Mouse (Mus musculus) neural tube, embryonic 14.5 days (tissue): ENCODE measurements around the gene Map3k11. TPM values are rescaled to one million over a fixed set of nuclear protein-coding genes. Genes with fewer than 3 reads are reported as not detected.

Experiments
- ATAC-seq: fragments of 200-750 bp; cut with Nextera tagmentation; 2 replicates; pipeline ENCODE4 v1.8.0; 2017; ENCODE audit warnings: low read depth, mild to moderate bottlenecking, moderate TSS enrichment, moderate library complexity
- H3K27ac ChIP-seq: fragments of 300-500 bp; sonication (generic); 2 replicates; pipeline ENCODE4 v1.5.1; 2014; ENCODE audit warnings: low read depth, mild to moderate bottlenecking, control low read depth, low read length, moderate library complexity, mixed read lengths
- H3K27me3 ChIP-seq: fragments of 300-500 bp; sonication (generic); 2 replicates; pipeline ENCODE4 v1.6.1; 2014; ENCODE audit warnings: low read length; ENCODE audit not compliant: control insufficient read depth, insufficient read depth
- H3K36me3 ChIP-seq: fragments of 300-500 bp; sonication (generic); 2 replicates; pipeline ENCODE4 v1.6.1; 2014; ENCODE audit warnings: low read length, mixed read lengths; ENCODE audit not compliant: control insufficient read depth, insufficient read depth
- H3K4me1 ChIP-seq: fragments of 300-500 bp; sonication (generic); 2 replicates; pipeline ENCODE4 v1.6.1; 2014; ENCODE audit warnings: low read length; ENCODE audit not compliant: control insufficient read depth, insufficient read depth
- H3K4me2 ChIP-seq: fragments of 300-500 bp; sonication (generic); 2 replicates; pipeline ENCODE4 v1.6.1; 2014; ENCODE audit warnings: mild to moderate bottlenecking, low read depth, low read length, control low read depth
- H3K4me3 ChIP-seq: fragments of 300-500 bp; sonication (generic); 2 replicates; pipeline ENCODE4 v1.5.1; 2014; ENCODE audit warnings: low read depth, low read length, control low read depth, mixed read lengths
- H3K9ac ChIP-seq: fragments of 300-500 bp; sonication (generic); replicated peaks from 2 replicates; pipeline ENCODE4 v1.6.1; 2014; ENCODE audit warnings: low read depth, mild to moderate bottlenecking, control low read depth, low read length, mixed read lengths
- H3K9me3 ChIP-seq: fragments of 300-500 bp; sonication (generic); 2 replicates; pipeline ENCODE4 v1.6.1; 2016; ENCODE audit warnings: low read length; ENCODE audit not compliant: control insufficient read depth
- WGBS: fragments of 180-500 bp; shearing (Covaris S2); extraction: QIAGEN DNeasy Blood & Tissue Kit; methylation state at CpG from one replicate; pipeline ENCODE4 v1.1.7; 2014; 5-methylcytosine and 5-hydroxymethylcytosine counted together
- polyA plus RNA-seq: library from polyadenylated mRNA; unstranded; fragments of >200 nt; fragmentation: Nextera tagmentation; extraction: Ambion mirVana; gene quantifications from 2 replicates; pipeline ENCODE4 v1.2.1, GENCODE M21; 2014

The Map3k11 gene
- polyA plus RNA-seq, 1 experiment from 2014 or later, result 6.8 TPM

DNA sequence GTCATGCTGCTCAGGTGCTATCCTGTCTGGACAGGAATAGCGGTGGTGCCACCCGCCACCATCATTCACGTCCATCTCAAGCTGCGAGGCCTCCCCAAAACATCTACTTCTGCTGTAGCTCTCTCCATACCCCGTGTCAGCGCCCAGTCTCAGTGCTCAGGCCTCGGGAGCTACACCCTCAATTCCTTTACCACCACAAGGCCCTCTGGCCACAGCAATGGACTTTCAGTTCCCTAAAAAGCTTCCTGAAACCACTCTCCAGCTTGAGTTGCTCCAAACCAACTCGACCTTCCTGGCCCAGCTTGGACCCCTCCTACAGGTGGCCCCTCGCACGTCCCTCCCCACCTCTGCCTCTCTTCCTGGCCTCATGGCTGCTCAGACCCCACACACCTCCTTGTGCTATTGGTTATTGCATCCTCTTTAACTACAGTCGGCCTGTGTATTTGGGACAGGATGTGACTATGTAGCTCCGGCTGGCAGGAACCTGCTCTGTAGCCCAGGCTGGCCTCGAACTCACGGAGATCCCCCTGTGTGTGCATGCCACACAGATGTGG is 23.4 kb downstream of the Map3k11 start:
- H3K4me3 ChIP-seq, result no peak overlapping the region
- no peak overlapping the region for H3K27ac ChIP-seq
- no peaks in the 10 kb centered on the region for H3K9me3 ChIP-seq
- peaks cover 35% of the 10 kb centered on the region for H3K36me3 ChIP-seq
- WGBS, result 93% methylated on average over 14 of the region's 14 CpGs
- no peaks in the 10 kb centered on the region for H3K4me1 ChIP-seq
- no peak for ATAC-seq
- no peak overlapping the region for H3K4me2 ChIP-seq
- no peak overlapping the region for H3K9ac ChIP-seq
- no peaks in the 10 kb centered on the region for H3K27me3 ChIP-seq

DNA sequence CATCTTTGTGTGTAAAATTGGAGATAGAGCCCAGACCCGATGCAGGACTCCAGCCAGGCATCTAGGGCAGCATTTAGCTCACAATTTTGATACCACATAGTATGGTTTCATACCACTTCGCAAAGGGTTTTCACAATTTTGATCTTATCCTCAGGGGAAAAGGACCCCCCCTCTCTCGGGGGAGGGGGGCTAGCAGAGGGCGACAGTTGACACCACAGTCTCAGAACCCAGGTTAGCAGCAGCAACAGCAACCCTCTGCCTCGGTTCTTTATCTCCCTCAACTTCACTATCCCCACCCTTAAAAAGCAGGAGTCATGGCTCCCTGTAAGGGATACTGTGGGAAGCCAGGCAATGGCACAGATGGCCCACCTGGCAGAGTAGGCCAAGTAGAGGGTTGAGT is 24.7 kb downstream of the Map3k11 start:
- Histone ChIP-seq H3K36me3 (peaks cover 29% of the 10 kb centered on the region), H3K4me1 (no peaks in the 10 kb centered on the region), H3K27ac (no peak overlapping the region), H3K4me2 (no peak overlapping the region), H3K9ac (no peak overlapping the region), H3K4me3 (no peak overlapping the region), H3K9me3 (no peaks in the 10 kb centered on the region), H3K27me3 (no peaks in the 10 kb centered on the region)
- ATAC-seq, result no peak
- 87% methylated on average over 5 of the region's 5 CpGs for WGBS

DNA sequence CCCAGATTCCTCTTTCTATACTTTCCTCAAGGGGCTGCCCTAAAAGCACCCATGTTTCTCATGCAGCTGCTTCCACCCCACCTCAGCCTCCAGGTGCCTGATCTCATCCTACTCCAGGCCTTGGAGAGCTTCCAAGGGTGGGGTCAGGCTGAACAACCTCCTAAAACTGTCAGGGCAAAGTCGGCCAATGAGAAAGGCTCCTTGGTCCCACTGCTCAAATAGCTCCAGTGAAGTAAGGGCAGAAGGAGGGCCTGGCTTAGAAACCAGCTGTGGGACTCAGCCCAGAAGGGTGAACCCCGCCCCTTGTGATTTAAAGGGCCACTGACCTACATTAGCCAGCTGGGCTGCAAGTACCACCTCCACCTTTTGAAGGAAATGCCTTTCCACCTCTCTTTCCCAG is 25.2 kb downstream of the Map3k11 start:
- Histone ChIP-seq H3K9ac (no peak overlapping the region), H3K36me3 (peaks cover 25% of the 10 kb centered on the region), H3K4me1 (no peaks in the 10 kb centered on the region), H3K4me3 (no peak overlapping the region), H3K27ac (no peak overlapping the region), H3K9me3 (no peaks in the 10 kb centered on the region), H3K27me3 (no peaks in the 10 kb centered on the region), H3K4me2 (no peak overlapping the region)
- WGBS, result 18% methylated on average over 2 of the region's 2 CpGs
- ATAC-seq, result no peak

DNA sequence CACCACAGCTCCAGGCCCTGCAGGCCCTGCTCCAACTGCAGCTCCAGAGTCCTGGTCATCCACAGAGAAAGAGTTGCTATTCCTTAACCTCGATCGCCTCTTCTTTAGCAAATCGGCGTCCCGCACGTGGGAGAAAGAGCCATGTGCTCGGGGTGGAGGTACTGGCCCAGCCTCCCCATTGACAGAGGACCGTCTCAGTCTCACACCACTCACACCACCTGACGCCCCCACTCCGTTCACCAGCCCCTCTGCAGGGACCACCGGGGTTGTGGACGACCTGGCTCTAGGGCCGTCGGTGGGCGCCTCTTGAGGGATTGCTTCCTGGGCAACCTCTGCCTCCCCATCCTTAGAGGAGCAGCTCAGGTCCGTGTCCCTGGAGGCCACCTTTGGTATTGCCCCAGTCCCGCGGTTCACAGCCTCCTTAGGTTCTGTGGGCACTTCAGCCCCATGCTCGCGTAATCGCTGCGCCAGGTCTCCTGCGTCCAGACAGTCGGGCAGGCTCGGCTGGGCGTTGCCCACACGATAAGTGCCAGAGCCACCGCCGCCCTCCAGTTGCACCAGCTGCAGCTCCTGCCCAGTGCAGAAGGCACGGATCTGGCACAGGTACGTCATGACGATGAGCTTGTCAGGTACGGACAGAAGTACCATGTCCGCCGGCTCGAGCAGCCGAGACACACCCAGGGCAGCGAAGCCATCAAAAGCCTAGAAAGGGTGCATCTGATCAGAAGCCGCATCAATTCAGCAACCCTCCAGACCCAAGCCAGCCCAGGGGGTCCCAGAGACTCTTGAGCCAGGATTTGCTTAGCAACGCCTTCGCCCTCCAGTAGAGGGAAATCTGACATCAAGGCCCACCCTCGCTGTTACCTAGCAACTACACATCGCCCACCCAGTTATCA is 27.5 kb downstream of the Map3k11 start:
- H3K36me3 ChIP-seq, result peaks cover 30% of the 10 kb centered on the region
- H3K4me2 ChIP-seq, result peak overlapping the region; percentile 18; the same call in 1 of the 2 replicates
- H3K4me1 ChIP-seq, result no peaks in the 10 kb centered on the region
- H3K27me3 ChIP-seq, result no peaks in the 10 kb centered on the region
- no peak overlapping the region for H3K27ac ChIP-seq
- 20% methylated on average over 43 of the region's 43 CpGs for WGBS
- H3K9me3 ChIP-seq, result no peaks in the 10 kb centered on the region
- H3K9ac ChIP-seq, result peak overlapping the region; percentile 46
- H3K4me3 ChIP-seq, result no peak overlapping the region
- ATAC-seq, result peak; percentile 79

DNA sequence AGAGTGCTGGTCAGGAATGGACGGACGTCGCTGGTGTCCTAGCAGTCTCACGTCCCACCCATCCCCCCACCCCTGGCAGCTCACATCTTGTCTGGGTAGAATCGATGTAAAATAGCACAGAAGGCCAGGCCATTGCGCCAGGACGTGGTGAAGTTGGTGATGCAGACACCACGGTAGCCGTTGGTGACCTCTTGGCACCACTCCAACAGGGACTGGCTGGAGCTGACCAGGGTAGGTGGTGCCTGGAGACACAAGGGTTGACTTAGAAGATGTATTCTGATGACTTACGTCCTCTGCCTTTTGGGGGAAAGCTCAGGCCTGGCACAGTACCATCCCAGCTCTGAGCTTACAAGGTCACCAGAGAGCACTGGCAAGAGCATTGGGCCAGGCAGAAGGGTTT is 28.4 kb downstream of the Map3k11 start:
- H3K36me3 ChIP-seq, result peaks cover 38% of the 10 kb centered on the region
- no peak for ATAC-seq
- H3K9ac ChIP-seq, result no peak overlapping the region
- H3K27ac ChIP-seq, result no peak overlapping the region
- H3K4me1 ChIP-seq, result no peaks in the 10 kb centered on the region
- no peak overlapping the region for H3K4me2 ChIP-seq
- H3K9me3 ChIP-seq, result no peaks in the 10 kb centered on the region
- H3K4me3 ChIP-seq, result no peak overlapping the region
- H3K27me3 ChIP-seq, result no peaks in the 10 kb centered on the region
- WGBS, result 53% methylated on average over 10 of the region's 10 CpGs

DNA sequence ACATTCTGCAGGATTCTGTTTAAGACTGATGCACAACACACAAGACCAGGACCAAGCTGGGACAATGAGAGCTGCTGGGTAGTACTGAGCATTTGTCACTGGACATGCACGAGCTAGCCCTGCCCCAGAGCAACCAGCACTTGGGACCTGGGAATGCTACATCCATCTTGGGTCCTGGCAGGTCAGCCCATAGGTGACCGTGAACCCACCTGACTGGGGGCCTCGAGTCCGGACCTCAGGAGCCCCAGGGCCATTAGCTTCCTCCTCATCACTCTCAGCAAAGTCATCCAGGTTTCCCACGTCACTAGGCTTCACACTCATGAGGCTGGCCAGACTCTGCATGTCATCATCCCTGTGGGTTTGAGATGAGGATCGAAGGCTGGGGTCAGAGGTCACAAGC is 32.7 kb downstream of the Map3k11 start:
- WGBS, result 91% methylated on average over 6 of the region's 6 CpGs
- ATAC-seq, result no peak
- H3K4me2 ChIP-seq, result no peak overlapping the region

DNA sequence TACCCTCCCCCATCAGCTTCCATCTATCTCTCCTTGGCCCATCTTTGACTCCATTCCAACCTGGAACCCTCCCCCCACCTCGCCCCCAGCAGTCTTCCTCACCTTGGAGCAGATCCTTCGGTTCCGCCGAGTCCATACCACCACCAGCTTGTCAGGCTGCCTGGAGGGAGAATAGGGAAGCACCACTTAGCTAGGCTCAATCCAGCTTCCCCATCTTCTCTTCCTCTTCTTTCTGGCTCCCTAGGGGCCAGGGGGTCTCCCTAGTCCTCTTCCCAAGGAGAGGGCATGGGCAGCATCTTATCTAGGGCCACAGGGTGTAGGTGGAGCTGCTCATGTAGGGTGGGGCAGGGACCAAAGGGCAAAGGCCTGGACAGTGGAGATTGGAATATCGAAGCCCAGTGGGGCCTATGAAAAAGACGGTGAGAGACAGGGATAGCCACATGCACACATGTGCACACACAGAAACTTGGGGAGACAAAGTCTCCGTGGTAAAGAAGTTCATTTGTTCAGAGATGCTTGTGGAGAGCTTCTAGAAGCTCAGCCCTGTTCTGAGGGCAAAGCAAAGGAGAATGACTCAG is 34.4 kb downstream of the Map3k11 start:
- Histone ChIP-seq H3K27ac (no peak overlapping the region), H3K9me3 (no peaks in the 10 kb centered on the region), H3K4me3 (no peak overlapping the region), H3K4me1 (peaks cover 28% of the 10 kb centered on the region), H3K36me3 (peaks cover 31% of the 10 kb centered on the region), H3K27me3 (no peaks in the 10 kb centered on the region), H3K4me2 (no peak overlapping the region), H3K9ac (no peak overlapping the region)
- no peak for ATAC-seq
- 89% methylated on average over 7 of the region's 7 CpGs for WGBS

More for the DNA sequence above, 32.7 kb downstream of the Map3k11 start:
- H3K4me3 ChIP-seq, result no peak overlapping the region
- no peaks in the 10 kb centered on the region for H3K27me3 ChIP-seq
- no peak overlapping the region for H3K9ac ChIP-seq
- no peaks in the 10 kb centered on the region for H3K9me3 ChIP-seq
- no peak overlapping the region for H3K27ac ChIP-seq
- H3K4me1 ChIP-seq, result peaks cover 12% of the 10 kb centered on the region
- peaks cover 31% of the 10 kb centered on the region for H3K36me3 ChIP-seq

DNA sequence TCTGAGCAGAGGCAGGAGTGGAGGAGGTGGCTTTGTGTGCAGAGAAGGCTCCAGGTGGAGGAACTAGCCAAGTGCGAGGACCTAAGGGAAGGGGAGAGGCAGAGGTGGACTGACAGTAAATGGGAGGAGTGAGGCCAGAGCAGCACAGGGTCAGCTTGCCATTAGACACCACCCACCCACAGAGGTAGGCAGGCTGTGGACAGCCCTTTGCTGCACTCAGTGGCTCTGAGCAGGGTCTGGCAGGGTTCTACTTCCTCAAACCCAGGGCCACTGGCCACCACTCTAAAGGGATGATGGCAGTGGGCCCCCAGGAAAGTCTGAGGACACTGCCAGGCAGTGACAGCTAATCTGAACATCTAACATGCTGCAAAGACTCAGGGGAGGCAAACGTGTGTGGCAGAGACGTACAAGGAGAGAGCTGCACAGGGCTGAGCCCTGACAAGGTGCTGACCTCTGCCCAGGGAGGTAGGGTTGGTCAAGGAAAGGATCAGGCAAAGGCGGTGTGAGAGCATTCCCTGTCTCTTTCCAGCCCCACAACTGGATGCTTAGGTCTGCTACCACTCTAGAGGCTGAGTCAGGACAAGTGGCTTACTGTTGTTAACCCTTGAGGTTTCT is 35.5 kb downstream of the Map3k11 start:
- H3K9me3 ChIP-seq, result no peaks in the 10 kb centered on the region
- no peak overlapping the region for H3K4me3 ChIP-seq
- H3K9ac ChIP-seq, result no peak overlapping the region
- WGBS, result 67% methylated on average over 4 of the region's 4 CpGs
- no peak overlapping the region for H3K27ac ChIP-seq
- peaks cover 35% of the 10 kb centered on the region for H3K4me1 ChIP-seq
- peaks cover 31% of the 10 kb centered on the region for H3K36me3 ChIP-seq
- H3K4me2 ChIP-seq, result no peak overlapping the region
- ATAC-seq, result no peak
- H3K27me3 ChIP-seq, result no peaks in the 10 kb centered on the region

DNA sequence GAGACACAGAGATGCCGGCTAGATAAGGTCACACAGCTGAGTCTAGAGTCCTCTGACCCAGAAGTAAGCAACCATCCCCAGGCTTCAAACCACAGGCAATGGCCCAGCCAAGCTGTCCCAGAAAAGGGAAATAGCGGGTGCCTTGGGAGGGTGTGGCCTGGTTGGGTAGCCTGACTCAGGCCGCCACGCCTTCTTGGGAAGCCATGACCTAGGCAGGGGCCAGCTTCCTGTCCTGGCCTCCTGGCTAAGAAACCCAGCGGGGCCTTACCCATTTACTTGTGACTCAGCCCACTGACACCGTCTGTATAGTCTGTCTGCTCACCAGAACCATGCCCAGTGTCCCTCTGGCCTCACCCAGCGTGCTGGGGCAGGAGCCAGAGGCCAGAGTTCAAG is 36.0 kb downstream of the Map3k11 start:
- no peak overlapping the region for H3K9ac ChIP-seq
- peaks cover 36% of the 10 kb centered on the region for H3K4me1 ChIP-seq
- H3K27me3 ChIP-seq, result no peaks in the 10 kb centered on the region
- WGBS, result 64% methylated on average over 7 of the region's 7 CpGs
- no peak overlapping the region for H3K4me3 ChIP-seq
- no peak for ATAC-seq
- 0 out of 2 replicates have a peak overlapping the region, but pooled peaks have one; percentile 11 for H3K4me2 ChIP-seq
- H3K36me3 ChIP-seq, result peaks cover 28% of the 10 kb centered on the region
- H3K9me3 ChIP-seq, result no peaks in the 10 kb centered on the region
- H3K27ac ChIP-seq, result no peak overlapping the region
